Mouse (Mus musculus): Measurements from ENCODE around the gene Tmem116.

GRCm38 (mm10) chr5:121450476-121450875 lies 1.2 kb upstream of the Tmem116 start:
- TF ChIP-seq CTCF (conservative IDR thresholded peaks at IDR 0.05; ENCODE audit: low read length) (no peak), POU5F1 (IDR thresholded peaks at IDR 0.05; ENCODE audit: borderline replicate concordance, low read length) (no peak), NANOG (IDR thresholded peaks at IDR 0.05; ENCODE audit: borderline replicate concordance, low read length) (no peak)

All from E14TG2a.4 (cell line).